ENCODE assay signal across 21 mouse cellular contexts in genomic region chr11:47139867-47140266, GRCm38 (mm10).
"Had no signal": no experiment of that assay in that cellular context is flagged by ENCODE, and none has a peak within 500 bp of the region (broad histone marks: within the 10 kb centered on the region; RNA-seq: fewer than 3 reads in every experiment).

No protein-coding gene starts in this region.

- ATAC-seq: midbrain, embryonic 13.5 days; midbrain, embryonic 16.5 days had no signal

- H3K27ac ChIP-seq: left cerebral cortex, adult 2 months; liver, embryonic 15.5 days; lung, embryonic 15.5 days; midbrain, embryonic 10.5 days; midbrain, embryonic 13.5 days; neural tube, embryonic 12.5 days; neural tube, embryonic 15.5 days; stomach, postnatal 0 days had no signal

- H3K27me3 ChIP-seq: liver, embryonic 15.5 days; lung, embryonic 15.5 days; megakaryocyte, embryonic 14.5 days; midbrain, embryonic 13.5 days; neural tube, embryonic 12.5 days; neural tube, embryonic 15.5 days had no signal

- H3K36me3 ChIP-seq: liver, embryonic 15.5 days; lung, embryonic 15.5 days; midbrain, embryonic 10.5 days; midbrain, embryonic 13.5 days; neural tube, embryonic 12.5 days; neural tube, embryonic 15.5 days had no signal

- H3K9ac ChIP-seq: liver, embryonic 15.5 days; lung, embryonic 15.5 days; midbrain, embryonic 13.5 days; neural tube, embryonic 12.5 days; neural tube, embryonic 15.5 days had no signal

- H3K4me1 ChIP-seq: liver, embryonic 15.5 days; megakaryocyte, embryonic 14.5 days; midbrain, embryonic 10.5 days; midbrain, embryonic 13.5 days; neural tube, embryonic 12.5 days; neural tube, embryonic 15.5 days had no signal

- H3K4me3 ChIP-seq: left cerebral cortex, adult 2 months; liver, embryonic 15.5 days; lung, embryonic 15.5 days; megakaryocyte, embryonic 14.5 days; midbrain, embryonic 10.5 days; midbrain, embryonic 13.5 days; neural tube, embryonic 12.5 days; neural tube, embryonic 15.5 days had no signal

- H3K4me2 ChIP-seq: liver, embryonic 11.5 days; liver, embryonic 15.5 days; lung, embryonic 15.5 days; midbrain, embryonic 13.5 days; neural tube, embryonic 12.5 days; neural tube, embryonic 15.5 days had no signal

- H3K9me3 ChIP-seq: liver, embryonic 15.5 days; lung, embryonic 15.5 days; megakaryocyte, embryonic 14.5 days; midbrain, embryonic 10.5 days; midbrain, embryonic 13.5 days; neural tube, embryonic 12.5 days; neural tube, embryonic 15.5 days had no signal

- DNase-seq: kidney, adult 11 months; kidney, postnatal 14 days; kidney, postnatal 4 days; lung, postnatal 10 days; right cerebral cortex, adult 18-20 months; right cerebral cortex, postnatal 14 days; right cerebral cortex, postnatal 4 days; thymus, adult 2 months; thymus, postnatal 14 days; thymus, postnatal 4 days had no signal
